Mouse (Mus musculus) forebrain, embryonic 13.5 days (tissue): Measurements from ENCODE around the gene Brk1. TPM values are rescaled to one million over a fixed set of nuclear protein-coding genes. Genes with fewer than 3 reads are reported as not detected.

Experiments used
- ATAC-seq: fragments of 200-750 bp; cut with Nextera tagmentation; 2 replicates; pipeline ENCODE4 v1.8.0; 2017
- H3K27ac ChIP-seq: fragments of 300-500 bp; sonication (generic); 2 replicates; pipeline ENCODE4 v1.5.1; 2015; ENCODE audit warnings: inconsistent platforms, mild to moderate bottlenecking, moderate library complexity
- H3K27me3 ChIP-seq: fragments of 300-500 bp; sonication (generic); 2 replicates; pipeline ENCODE4 v1.6.1; 2015; ENCODE audit warnings: mild to moderate bottlenecking, inconsistent platforms
- H3K36me3 ChIP-seq: fragments of 300-500 bp; sonication (generic); 2 replicates; pipeline ENCODE4 v1.6.1; 2015; ENCODE audit warnings: mild to moderate bottlenecking, inconsistent platforms; ENCODE audit not compliant: poor library complexity, severe bottlenecking
- H3K4me1 ChIP-seq: fragments of 300-500 bp; sonication (generic); 2 replicates; pipeline ENCODE4 v1.6.1; 2015; ENCODE audit warnings: inconsistent platforms
- H3K4me2 ChIP-seq: fragments of 300-500 bp; sonication (generic); 2 replicates; pipeline ENCODE4 v1.6.1; 2015; ENCODE audit warnings: inconsistent platforms, mild to moderate bottlenecking, moderate library complexity
- H3K4me3 ChIP-seq: fragments of 300-500 bp; sonication (generic); 2 replicates; pipeline ENCODE4 v1.5.1; 2015; ENCODE audit warnings: mild to moderate bottlenecking, inconsistent platforms
- H3K9ac ChIP-seq: fragments of 300-500 bp; sonication (generic); 2 replicates; pipeline ENCODE4 v1.6.1; 2015; ENCODE audit warnings: mild to moderate bottlenecking, inconsistent platforms
- H3K9me3 ChIP-seq: fragments of 300-500 bp; sonication (generic); replicated peaks from 2 replicates; pipeline ENCODE4 v1.6.1; 2016; ENCODE audit warnings: inconsistent platforms
- WGBS: fragments of 180-500 bp; shearing (Covaris S2); methylation state at CpG from one replicate; pipeline ENCODE4 v1.1.7; 2015; 5-methylcytosine and 5-hydroxymethylcytosine counted together
- polyA plus RNA-seq: library from polyadenylated mRNA; unstranded; fragments of >200 nt; fragmentation: Nextera tagmentation; extraction: Ambion mirVana; gene quantifications from 2 replicates; pipeline ENCODE4 v1.2.1, GENCODE M21; 2015

Gene Brk1
- polyA plus RNA-seq, 1 experiment from 2014 or later = 227 TPM

DNA sequence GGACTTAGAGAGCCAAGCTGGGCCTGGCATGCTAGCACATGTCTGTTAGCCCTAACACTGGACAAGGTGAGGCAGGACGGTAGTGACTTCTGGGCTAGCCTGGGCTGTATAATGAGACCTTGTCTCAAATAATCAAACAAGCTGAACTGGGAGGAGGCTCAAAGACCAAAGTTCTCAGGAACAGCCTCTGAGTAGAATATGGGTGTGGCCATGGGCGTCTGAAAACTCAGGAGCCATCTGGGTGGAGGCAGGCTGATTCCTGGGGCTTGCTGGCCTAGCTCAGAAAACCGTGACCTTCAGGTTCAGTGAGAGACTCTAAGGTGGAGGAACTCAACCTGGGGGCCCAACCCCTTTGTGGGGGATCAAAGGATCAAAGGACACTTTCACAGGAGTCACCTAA, 47.1 kb downstream of the Brk1 start:
- no peak for ATAC-seq
- Histone ChIP-seq H3K9me3 (no peaks in the 10 kb centered on the region), H3K27me3 (no peaks in the 10 kb centered on the region), H3K4me3 (no peak overlapping the region), H3K27ac (no peak overlapping the region), H3K4me1 (no peaks in the 10 kb centered on the region), H3K9ac (no peak overlapping the region), H3K36me3 (no peaks in the 10 kb centered on the region), H3K4me2 (no peak overlapping the region)
- 79% methylated on average over 3 of the region's 3 CpGs for WGBS

DNA sequence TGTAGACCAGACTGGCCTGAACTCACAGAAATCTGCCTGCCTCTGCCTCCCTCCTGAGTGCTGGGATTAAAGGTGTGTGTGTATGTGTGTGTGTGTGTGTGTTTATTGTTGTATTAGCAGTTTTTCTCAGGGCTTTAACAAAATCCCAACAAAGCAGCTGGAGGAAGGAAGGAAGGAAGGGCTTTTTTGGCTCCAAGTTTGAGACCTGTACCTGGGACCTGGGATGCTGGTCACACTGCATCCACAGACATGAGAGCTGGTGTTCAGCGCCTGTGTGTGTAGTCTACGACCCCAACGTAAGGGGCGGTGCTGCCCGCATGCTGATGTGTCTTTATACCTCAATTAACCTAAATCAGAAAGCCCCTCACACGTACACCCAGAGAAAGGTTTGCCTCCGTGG, 49.0 kb downstream of the Brk1 start:
- WGBS = 93% methylated on average over 7 of the region's 7 CpGs
- Histone ChIP-seq H3K4me3 (no peak overlapping the region), H3K4me1 (no peaks in the 10 kb centered on the region), H3K27ac (no peak overlapping the region), H3K9ac (no peak overlapping the region), H3K4me2 (no peak overlapping the region), H3K27me3 (no peaks in the 10 kb centered on the region), H3K9me3 (no peaks in the 10 kb centered on the region), H3K36me3 (no peaks in the 10 kb centered on the region)
- ATAC-seq = no peak

DNA sequence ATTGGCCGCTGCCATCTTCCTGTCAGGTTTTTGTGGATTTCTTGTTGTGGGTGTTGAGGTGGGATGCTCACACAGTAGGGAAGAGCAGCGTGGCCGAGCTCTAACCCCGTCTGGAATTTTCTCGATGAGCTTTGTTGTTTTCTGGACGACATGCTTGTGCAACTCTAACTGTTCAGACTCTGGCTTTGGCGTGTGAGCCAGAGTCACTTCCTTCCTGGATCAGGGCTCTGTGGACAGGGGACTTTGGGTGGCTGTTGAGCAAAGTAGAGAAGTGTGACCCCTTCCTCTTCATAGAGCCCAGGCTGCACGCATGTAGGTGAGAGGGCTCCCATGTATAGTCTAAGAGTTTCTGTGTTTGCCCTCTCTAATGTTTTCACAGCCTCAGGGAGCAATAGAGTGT, 49.5 kb downstream of the Brk1 start:
- WGBS = 88% methylated on average over 8 of the region's 8 CpGs
- Histone ChIP-seq H3K9ac (no peak overlapping the region), H3K9me3 (no peaks in the 10 kb centered on the region), H3K27me3 (no peaks in the 10 kb centered on the region), H3K4me3 (no peak overlapping the region), H3K36me3 (no peaks in the 10 kb centered on the region), H3K27ac (no peak overlapping the region), H3K4me1 (no peaks in the 10 kb centered on the region), H3K4me2 (no peak overlapping the region)
- no peak for ATAC-seq

DNA sequence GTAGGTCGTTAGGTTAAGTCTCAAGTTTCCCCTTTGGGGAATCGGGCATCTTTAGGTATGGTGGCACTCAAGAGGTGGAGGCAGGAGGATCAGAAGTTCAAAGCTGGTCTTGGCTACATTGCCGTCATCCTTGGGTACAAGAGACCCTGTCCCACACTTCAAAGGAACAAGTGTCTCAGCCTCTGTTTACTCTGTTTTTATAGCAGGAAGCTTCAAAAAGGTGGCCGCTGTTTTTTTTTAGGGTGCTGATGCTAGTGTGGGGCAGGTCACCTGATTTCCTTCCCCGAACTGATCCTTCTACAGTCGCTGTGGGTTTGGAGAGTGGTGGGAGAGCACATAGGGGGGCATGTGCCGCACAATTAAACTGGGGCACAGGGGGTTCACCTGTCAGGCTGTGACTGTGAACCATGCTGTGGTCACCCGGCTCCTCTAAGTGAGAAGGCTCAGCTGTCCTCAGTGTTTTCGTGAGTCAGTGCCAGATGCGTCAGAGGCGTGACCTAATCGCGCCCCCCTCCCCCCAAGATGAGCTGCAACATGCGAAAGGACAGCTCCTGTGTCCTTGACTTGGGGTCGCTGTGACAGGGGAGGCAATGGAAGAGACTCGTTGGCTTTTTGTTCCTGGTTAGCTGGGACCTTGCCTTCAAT, 50.3 kb downstream of the Brk1 start:
- WGBS = 86% methylated on average over 16 of the region's 16 CpGs

DNA sequence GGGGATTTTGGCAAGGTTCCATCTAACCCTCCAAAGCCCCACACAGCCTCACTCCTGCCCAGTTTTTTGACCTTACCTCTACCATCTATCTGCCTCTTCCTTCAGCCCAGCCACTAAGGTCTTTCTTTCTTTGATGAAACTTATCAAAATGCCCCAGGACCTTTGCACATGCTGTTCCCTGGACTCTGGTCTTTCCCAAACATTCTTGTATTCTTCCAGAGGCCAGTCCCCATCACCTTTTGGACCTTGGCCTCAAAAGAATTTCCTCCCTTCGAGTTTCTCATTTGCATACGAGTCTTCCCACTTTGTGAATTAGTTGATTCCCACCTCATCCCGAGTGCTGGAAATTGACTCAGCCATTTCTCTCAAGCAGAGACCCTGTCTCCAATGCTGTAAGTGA, 50.9 kb downstream of the Brk1 start:
- H3K9me3 ChIP-seq = no peaks in the 10 kb centered on the region
- no peaks in the 10 kb centered on the region for H3K36me3 ChIP-seq
- H3K9ac ChIP-seq = no peak overlapping the region
- H3K27me3 ChIP-seq = no peaks in the 10 kb centered on the region
- no peak overlapping the region for H3K4me3 ChIP-seq
- no peak overlapping the region for H3K4me2 ChIP-seq
- H3K27ac ChIP-seq = no peak overlapping the region
- 90% methylated on average over 3 of the region's 3 CpGs for WGBS
- no peak for ATAC-seq
- no peaks in the 10 kb centered on the region for H3K4me1 ChIP-seq

More for the DNA sequence above, 50.3 kb downstream of the Brk1 start:
- no peaks in the 10 kb centered on the region for H3K36me3 ChIP-seq
- H3K27me3 ChIP-seq = no peaks in the 10 kb centered on the region
- H3K27ac ChIP-seq = no peak overlapping the region
- no peak overlapping the region for H3K9ac ChIP-seq
- no peak overlapping the region for H3K4me3 ChIP-seq
- H3K4me1 ChIP-seq = no peaks in the 10 kb centered on the region
- no peaks in the 10 kb centered on the region for H3K9me3 ChIP-seq
- no peak overlapping the region for H3K4me2 ChIP-seq
- ATAC-seq = no peak

DNA sequence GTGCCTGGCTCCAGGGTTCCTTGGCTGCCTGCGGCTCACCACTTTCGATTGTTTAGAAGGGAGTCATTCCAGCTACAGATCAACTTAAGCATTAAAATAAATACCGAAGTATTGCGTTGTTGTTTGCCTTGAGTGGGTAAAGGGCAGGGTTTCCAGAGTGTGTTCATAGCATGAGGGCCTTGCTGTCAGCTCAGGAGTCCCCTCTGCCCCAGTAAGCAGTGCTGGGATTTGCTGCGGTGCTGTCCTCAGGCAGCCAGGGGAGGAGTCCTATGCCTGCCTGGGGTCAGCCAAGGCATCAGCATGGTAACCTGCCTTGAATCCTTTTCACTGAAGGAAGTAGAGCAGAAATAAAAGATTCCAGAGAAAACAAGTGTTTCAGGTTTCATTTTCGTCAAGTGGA, 52.3 kb downstream of the Brk1 start:
- no peaks in the 10 kb centered on the region for H3K27me3 ChIP-seq
- no peaks in the 10 kb centered on the region for H3K9me3 ChIP-seq
- 84% methylated on average over 6 of the region's 6 CpGs for WGBS
- ATAC-seq = no peak
- no peak overlapping the region for H3K4me3 ChIP-seq
- no peak overlapping the region for H3K4me2 ChIP-seq
- no peak overlapping the region for H3K27ac ChIP-seq
- H3K4me1 ChIP-seq = no peaks in the 10 kb centered on the region
- no peak overlapping the region for H3K9ac ChIP-seq
- no peaks in the 10 kb centered on the region for H3K36me3 ChIP-seq

DNA sequence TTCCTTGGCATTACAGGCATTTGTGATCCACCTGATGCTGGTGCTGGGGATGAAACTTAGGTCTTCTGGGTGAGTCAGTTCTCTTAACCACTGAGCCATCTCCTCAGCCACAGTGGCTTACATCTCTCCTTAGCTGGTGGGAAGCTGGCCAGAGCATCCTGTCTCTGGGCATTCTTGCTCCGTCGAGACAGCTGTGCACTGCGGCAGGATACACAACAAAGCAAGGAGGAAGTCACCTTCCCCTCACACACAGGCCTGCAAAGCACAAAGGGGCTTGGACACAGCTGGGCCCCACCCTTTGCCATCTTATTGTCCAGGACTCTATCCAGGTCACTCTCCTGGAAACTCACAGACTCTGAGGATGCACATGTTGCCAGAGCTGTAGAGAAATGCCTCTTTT, 53.7 kb downstream of the Brk1 start:
- no peaks in the 10 kb centered on the region for H3K36me3 ChIP-seq
- H3K27ac ChIP-seq = no peak overlapping the region
- H3K9me3 ChIP-seq = no peaks in the 10 kb centered on the region
- no peaks in the 10 kb centered on the region for H3K27me3 ChIP-seq
- no peak for ATAC-seq
- no peak overlapping the region for H3K4me2 ChIP-seq
- no peak overlapping the region for H3K4me3 ChIP-seq
- H3K4me1 ChIP-seq = no peaks in the 10 kb centered on the region
- WGBS = 83% methylated on average over 3 of the region's 3 CpGs
- H3K9ac ChIP-seq = no peak overlapping the region

DNA sequence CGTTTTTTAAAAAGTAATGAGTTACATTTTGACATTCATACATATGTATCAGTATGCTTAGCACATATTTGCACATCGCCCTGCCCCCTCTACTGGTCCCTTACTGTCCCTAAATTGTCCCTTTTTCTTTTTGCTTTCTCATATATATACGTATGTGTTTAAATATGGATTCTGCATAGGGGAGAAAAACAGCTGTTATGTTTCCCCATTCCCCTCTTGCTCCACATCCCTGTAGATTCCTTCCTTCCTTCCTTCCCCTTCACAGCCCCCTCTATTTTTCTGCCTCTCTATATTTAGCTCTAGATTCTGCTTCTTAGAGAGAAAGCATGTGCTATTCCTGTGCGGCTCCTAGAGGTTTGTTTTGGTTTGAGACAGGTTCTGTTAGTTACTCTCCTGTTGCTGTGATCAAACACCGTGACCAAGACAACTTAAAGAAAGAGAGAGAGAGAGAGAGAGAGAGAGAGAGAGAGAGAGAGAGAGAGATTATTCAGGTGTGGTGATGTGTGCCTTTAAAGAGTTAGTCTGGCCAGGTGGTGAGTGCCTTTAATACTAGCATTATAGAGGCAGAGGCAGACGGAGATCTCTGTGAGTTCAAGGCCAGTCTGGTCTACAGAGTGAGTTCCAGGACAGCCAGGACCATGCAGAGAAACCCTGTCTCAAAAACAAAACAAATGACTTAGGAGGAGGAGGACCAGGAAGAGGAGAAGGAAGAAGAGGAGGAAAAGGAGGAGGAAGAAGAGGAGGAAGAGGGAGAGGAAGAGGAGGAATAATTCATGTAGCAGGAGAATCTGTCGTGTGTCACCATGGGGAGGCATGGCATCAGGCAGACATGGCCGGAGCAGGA, 55.3 kb downstream of the Brk1 start:
- Histone ChIP-seq H3K36me3 (no peaks in the 10 kb centered on the region), H3K9me3 (no peaks in the 10 kb centered on the region), H3K9ac (no peak overlapping the region), H3K4me3 (no peak overlapping the region), H3K4me2 (no peak overlapping the region), H3K27ac (no peak overlapping the region), H3K27me3 (no peaks in the 10 kb centered on the region), H3K4me1 (no peaks in the 10 kb centered on the region)
- no peak for ATAC-seq
- WGBS = 80% methylated on average over 8 of the region's 8 CpGs

DNA sequence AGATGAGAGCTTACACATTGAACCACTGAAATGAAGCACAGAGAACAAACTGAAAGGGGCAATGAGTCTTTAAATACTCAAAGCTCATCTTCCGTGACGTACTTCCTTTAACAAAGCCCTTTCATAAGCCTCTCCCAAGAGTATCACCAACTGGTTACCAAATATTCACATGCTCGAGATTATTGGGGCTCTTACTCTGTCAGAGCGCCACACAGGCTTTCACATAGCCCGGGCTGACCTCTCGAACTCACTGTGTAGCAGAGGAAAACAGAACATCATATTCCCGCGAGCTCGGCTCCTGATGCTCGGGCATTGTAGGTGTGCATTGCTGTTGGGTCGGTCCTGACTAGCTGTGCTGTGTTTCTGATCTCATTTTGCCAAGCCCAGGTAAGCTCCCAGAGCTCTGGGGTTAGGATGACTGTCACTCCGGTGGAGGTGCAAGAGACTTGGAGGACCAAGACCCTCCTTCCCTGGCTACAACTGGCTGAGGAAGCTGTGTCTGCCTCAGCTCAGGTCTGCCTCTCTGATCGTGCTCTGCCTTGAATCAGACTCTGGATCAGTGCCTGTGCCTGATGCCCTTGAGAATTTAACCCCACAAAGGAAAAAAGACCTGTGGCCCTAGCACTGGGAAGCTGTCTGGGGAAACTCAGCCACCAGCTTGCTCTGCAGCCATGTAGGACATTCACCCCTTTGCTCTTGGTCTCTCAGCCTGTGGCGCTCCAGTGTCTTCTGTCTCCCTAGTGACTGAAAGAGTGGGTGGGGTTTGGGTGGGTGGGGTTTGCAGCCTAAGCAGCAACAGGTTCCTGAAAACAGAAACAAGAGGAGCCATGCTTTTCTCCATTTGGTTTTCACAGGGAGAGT, 56.1 kb downstream of the Brk1 start:
- H3K9ac ChIP-seq = no peak overlapping the region
- H3K36me3 ChIP-seq = no peaks in the 10 kb centered on the region
- no peak overlapping the region for H3K27ac ChIP-seq
- H3K9me3 ChIP-seq = no peaks in the 10 kb centered on the region
- WGBS = 77% methylated on average over 14 of the region's 14 CpGs
- no peak overlapping the region for H3K4me3 ChIP-seq
- no peaks in the 10 kb centered on the region for H3K4me1 ChIP-seq
- no peak for ATAC-seq
- H3K4me2 ChIP-seq = no peak overlapping the region
- H3K27me3 ChIP-seq = no peaks in the 10 kb centered on the region

DNA sequence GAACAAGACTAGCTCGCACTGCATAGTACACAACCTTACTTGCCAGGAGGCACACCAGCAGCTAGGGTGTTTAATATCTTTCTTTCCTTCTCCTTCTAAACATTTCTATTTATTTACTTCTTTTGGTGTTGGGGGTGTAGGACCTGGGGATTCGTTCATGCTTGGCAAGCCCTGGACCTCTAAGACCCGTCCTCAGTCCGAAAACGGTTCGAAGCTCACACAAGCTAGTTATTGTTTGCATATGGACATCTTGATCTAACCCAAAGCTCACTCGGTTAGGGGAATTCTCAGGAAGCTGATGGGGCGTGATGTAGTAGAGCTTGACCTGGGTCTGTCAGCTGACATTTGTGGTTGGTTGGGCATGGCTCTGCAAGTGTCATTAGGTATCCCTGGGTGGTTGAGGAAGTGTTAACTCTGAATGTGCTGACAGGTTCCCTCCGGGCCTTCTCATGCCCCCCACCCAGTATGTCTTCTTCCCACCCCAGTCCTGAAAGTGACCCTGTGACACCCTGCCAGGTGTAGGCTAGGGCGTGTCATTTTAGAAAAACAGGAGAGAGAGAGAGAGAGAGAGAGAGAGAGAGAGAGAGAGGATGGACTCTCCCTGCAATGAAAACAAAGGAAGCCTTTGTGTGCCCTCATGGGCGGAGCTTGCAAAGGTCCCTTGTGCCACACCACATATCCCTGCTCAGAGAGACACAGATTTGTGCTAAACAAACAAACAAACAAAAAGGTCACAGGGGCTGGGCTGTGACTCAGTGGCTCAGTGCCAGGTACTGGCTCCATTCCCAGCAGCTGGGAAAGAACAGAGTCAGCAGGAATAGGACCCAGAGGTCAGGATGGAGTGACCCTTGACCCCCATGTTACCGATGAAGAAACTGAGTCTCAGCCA, 57.0 kb downstream of the Brk1 start:
- WGBS = 72% methylated on average over 12 of the region's 12 CpGs
- H3K4me1 ChIP-seq = no peaks in the 10 kb centered on the region
- no peaks in the 10 kb centered on the region for H3K9me3 ChIP-seq
- H3K27ac ChIP-seq = no peak overlapping the region
- no peak overlapping the region for H3K4me2 ChIP-seq
- no peak overlapping the region for H3K4me3 ChIP-seq
- H3K9ac ChIP-seq = no peak overlapping the region
- no peak for ATAC-seq
- no peaks in the 10 kb centered on the region for H3K27me3 ChIP-seq
- H3K36me3 ChIP-seq = no peaks in the 10 kb centered on the region

DNA sequence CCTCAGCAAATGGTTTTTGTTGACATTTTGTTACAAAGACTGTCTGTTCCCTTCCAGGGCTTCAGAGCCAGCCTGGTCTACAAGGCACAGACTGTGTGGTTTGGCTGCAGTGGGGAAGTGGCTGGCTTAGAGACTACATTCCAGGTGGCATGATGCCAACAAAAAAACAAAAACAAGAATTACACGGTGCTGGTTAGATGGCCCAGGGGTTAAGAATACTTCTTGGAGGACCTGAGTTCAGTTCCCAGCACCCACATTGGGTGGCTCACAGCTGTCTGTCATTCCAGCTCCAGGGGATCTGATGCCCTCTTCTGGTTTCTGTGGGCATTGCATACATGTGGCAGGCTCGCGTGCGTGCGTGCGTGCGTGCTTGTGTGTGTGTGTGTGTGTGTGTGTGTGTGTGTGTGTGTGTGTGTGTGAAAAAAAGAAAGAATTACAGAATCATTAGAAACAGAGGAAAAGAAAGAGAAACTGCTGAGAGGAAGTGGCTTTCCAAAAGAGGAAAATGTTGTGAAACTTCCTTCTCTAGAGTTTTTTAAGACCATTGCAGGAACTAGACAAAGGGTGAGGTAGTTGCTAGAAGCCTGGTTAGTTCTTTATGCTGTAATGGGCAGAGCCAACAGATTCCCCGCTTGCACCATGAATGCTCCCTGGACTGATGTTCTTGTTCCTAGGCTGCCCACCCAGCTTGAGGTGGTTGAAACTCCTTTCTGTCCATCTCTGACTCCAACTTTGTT, 58.6 kb downstream of the Brk1 start:
- H3K36me3 ChIP-seq = no peaks in the 10 kb centered on the region
- H3K9ac ChIP-seq = no peak overlapping the region
- H3K4me1 ChIP-seq = no peaks in the 10 kb centered on the region
- no peak overlapping the region for H3K27ac ChIP-seq
- WGBS = 91% methylated on average over 8 of the region's 8 CpGs
- ATAC-seq = no peak
- H3K4me2 ChIP-seq = no peak overlapping the region
- no peaks in the 10 kb centered on the region for H3K27me3 ChIP-seq
- no peak overlapping the region for H3K4me3 ChIP-seq
- H3K9me3 ChIP-seq = no peaks in the 10 kb centered on the region
